Mouse (Mus musculus) kidney, postnatal 4 days (tissue): ENCODE measurements around the gene Heyl.
A peak's percentile ranks its signal among the peaks of the same experiment; 100 is the strongest.

Source experiments
- DNase-seq, 2 experiments: peaks; one replicate each; pipeline ENCODE4 v3.0.0; 2021; ENCODE audit warnings: mixed read lengths in 2 of 2

The Heyl gene

GRCm38 (mm10) chr4:123235835-123236430 is 2.6 kb downstream of the Heyl start:
- DNase-seq: no peak

DNA sequence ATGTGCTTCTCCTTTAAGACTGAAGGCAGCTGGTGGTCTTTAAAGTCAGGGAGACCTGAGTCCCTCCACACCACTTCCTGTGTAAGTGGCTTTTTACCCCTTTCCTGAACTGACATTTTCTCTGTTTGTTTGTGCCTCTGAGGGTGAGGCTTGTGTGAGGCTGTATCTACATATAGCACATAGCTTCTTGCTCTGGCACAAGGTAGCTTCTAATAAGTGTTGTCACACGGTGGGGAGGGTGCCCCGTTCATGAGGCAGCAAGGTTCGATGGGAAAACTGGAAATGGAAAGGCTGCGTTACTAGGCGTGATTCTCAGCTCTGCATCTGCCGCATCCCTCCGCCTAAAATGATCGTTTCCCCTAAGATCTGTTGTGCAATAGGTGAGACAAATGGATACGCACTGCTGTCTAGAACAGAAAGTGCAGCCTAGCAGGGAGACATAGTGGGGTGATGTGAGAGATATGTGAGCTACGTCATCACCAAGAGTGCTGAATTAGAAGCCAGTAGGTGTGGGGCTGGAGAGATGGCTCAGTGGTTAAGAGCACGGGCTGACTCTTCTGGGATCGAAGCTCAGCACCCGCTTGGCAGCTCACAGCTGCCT is 3.2 kb downstream of the Heyl start:
- no peak for DNase-seq

- DNase-seq: peak in 1 of 2 experiments; percentile 64
Observed at GRCm38 (mm10) chr4:123237386-123238266, 4.3 kb downstream of the Heyl start.

GRCm38 (mm10) chr4:123239361-123240203 is 6.2 kb downstream of the Heyl start:
- DNase-seq: peak; percentile 85 to 91

DNA sequence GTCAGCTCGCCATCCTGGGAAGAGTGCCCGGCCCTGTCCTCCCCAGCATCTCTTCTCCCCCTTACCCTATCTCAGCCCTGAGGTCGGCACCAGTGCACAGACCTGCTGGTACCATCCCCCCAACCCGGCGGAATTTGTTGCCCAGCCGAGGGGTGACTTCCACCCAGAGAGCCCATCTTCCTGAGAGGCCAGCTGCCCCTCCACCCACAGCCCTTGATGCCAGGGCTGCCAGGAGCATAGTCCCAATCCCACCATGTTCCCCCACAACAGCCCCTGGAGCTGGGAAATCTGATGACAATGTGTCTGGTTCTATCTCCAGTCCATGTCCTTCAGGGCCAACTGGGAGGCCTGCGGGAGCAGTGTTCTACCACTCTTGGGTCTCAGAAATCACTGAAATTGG is 12.9 kb downstream of the Heyl start:
- DNase-seq: no peak

DNA sequence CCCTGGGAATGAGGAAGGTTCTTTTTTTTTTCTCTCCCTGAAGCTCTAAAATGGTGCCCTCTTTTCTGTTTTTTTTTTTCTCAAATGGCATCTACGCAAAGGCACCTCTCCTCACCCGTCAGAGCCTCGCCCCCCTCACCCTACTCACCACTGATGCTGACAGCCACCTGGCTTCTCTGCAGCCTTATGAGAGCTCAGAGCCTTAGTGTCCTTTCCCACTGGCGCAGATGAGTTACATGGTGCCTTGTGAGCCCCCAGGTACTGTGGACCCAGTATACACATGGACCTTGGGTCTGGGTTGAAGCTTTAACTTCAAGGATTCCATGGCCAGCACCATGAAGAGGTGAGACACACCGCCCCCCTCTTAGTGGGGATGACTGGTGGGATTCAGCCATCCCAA is 13.3 kb downstream of the Heyl start:
- DNase-seq: no peak

- peak; percentile 59 to 72 for DNase-seq
Observed at GRCm38 (mm10) chr4:123247147-123247880, 14.0 kb downstream of the Heyl start.

GRCm38 (mm10) chr4:123248971-123249567 is 15.7 kb downstream of the Heyl start:
- peak; percentile 39 to 55 for DNase-seq

- peak; percentile 51 to 65 for DNase-seq
Observed at GRCm38 (mm10) chr4:123252214-123252613, 18.9 kb downstream of the Heyl start.

DNA sequence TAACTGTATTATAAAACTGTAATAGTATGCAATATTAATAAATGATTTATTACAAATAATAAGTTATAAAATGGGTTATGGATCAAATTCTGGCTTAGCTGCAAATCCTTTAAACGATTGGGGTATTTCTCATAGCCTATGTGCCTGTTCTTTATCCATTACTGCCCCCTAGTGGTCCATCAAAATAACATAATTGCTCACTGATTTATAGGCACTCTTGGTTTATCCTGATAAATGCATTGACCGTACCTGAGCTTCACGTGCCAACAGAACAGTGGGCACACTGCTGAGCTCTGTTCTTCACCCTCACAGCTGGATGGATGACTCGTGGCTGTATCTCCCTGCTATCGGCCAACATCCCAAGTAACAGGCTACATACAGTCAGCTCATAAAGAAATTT is 21.3 kb downstream of the Heyl start:
- DNase-seq: no peak

DNA sequence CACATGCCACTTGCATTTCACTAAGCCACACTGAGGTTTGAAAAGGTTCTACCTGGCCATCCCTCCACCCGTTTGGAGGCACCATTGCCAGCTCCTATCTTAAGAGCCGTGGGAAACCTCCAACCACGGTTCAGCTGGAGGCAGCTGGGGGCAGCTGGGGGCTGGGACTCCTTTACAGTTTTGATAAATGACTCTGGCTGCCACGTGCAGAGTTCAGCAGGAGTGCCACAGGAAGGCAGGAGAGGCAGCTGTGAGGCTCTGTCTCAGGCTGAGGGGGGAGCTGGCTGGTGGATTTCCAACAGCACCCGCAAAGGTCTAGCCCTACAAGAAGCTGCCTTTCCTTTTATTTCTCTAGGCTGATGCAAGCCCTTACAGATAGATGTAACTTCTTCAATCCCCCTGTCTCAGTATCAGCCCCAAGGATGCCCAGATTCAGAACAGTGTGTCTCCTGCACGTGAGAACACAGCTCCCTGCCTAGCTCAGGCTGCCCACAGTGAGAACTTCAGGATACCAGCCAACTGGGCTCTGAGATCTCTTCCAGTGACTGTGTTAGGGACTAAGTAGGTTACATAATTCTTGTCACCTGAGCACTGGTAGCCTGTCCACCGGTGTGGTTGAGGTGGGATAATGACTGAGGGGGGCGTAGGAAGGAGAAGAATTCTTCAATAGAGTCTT is 26.9 kb downstream of the Heyl start:
- peak; percentile 40 to 55 for DNase-seq

GRCm38 (mm10) chr4:123261721-123262401 is 28.5 kb downstream of the Heyl start, which contains the start of gene Pabpc4:
Gene Pabpc4, plus strand, starts transcription at chr4:123262351.
- DNase-seq: no peak

DNA sequence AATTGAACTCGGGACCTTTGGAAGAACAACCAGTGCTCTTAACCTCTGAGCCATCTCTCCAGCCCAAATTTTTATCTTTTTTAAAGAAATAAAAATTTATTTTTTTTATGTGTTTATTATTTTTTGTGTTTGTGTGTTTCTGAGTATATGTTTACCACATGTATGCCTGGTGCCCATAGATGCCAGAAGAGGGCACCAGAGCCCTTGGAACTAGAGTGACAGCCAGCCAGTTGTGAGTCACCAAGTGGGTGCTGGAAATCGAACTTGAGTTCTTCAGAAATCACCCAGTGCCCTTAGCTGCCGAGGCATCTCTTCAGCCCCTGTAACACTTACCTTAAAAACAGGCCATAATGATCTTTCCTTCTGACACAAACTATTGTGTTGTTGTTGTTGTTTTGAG is 37.7 kb downstream of the Heyl start:
- no peak for DNase-seq

GRCm38 (mm10) chr4:123280117-123280516 is 46.8 kb downstream of the Heyl start:
- no peak for DNase-seq

DNA sequence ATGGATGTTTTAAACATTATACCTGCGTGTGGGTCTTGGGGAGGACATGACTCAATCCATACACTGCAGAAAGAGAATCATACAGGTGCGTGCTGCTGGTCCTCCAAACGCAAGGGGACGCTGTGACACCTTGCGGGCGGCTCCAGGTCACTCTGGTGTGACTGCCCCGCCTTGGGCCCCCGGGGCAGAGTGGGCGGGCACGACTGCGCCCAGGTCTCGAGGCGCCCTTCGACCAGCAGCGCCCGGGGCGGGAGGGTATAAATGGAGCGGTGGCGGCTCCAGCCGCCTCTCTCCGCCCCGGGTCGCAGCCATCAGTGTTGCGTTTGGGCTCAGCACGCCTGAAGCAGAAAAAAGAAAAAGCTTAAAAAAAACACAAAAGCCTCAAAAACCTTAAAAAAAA is 49.1 kb downstream of the Heyl start:
- peak; percentile 95 to 96 for DNase-seq

- peak; percentile 48 to 68 for DNase-seq
Observed at GRCm38 (mm10) chr4:123282915-123283674, 49.7 kb downstream of the Heyl start.

DNA sequence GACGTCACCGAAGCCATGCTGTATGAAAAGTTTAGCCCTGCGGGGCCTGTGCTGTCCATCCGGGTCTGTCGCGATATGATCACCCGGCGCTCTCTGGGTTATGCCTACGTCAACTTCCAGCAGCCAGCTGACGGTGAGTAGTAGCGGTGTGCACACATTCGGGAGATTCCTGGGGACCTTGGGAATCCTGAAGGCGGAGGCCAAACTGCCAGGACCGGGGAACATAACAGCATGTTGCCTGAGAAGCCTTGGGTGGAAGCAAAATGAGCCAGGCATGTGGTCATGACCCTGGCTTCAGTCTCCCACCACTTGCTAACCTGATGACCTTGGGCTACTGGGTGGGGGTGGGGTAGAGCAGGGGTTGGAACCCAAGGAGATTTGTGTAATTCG is 50.3 kb downstream of the Heyl start:
- peak; percentile 28 to 46 for DNase-seq

DNA sequence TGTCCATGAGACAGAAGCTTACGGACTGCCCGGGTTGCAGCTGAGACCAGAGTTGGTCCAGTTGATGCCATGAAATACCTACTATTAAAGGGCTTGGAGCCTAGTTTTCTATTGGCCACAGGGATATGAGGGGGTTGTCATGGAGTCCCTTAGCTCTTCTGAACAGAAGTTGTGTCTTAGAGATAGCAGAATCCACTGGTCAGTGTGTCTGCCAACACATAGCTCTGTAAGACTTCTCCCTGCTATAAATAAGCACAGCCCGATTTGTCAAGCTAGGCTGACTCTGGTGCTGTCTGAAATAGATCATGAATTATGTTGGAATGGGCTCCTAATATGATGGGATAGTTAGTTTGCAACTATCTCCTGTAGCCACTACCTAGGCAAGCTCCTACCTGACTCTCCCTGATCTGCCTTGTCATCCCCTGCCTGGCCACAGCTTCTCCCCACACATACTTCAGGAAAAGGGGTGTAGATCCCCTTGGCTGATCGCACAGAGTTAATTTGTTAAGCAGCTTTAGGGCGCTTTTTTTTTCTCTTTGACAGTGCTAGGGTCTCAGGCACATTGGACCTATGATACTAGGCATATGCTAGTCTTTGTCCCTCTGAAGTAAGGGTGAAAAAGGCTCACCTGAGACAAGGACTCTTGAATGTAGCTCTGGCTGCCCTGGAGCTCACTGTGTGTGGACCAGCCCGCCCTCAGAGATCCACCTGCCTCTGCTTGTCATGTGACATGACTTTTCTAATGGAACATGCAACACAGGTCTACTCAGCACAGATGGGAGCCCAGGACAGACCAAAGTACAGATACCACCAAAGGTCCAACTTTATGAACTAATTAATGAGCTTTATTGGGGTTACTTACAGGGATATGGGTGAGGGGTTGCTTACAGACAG is 51.6 kb downstream of the Heyl start:
- no peak for DNase-seq

GRCm38 (mm10) chr4:123286790-123287189 is 53.4 kb downstream of the Heyl start:
- no peak for DNase-seq
